In the genomic region with DNA sequence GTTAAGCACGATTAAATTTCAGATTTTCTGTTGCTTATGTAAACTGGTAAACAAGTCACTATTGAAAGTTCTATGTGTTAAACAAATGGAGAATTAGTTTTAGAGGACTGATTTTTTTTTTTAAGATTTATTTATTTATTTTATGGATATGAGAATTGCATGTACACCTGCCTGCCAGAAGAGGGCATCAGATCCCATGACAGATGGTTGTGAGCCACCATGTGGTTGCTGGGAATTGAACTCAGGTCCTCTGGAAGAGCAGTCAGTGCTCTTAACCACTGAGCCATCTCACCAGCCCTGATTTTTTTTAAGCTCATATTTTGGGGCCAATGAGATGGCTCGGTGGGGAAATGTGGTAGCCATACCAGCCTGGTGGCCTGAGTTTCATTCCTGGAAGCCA, we compare ENCODE assay signal across 36 mouse cellular contexts. TPM values are rescaled to one million over a fixed set of nuclear protein-coding genes. Genes with fewer than 3 reads are reported as not detected.
"Had no signal": no experiment of that assay in that cellular context is flagged by ENCODE, and none has a peak within 500 bp of the region (broad histone marks: within the 10 kb centered on the region; RNA-seq: fewer than 3 reads in every experiment).

No protein-coding gene starts in this region.

RNA-seq across cellular contexts. Expression of gene Tmbim7, which starts 39.1 kb away (rescaled TPM):
- total RNA-seq: gastrocnemius, adult 18-20 months; gastrocnemius, postnatal 10 days; gastrocnemius, postnatal 25 days; gastrocnemius, postnatal 4 days; heart, adult 8-10 months; heart, postnatal 10 days; heart, postnatal 25 days; heart, postnatal 4 days; layer of hippocampus, adult 18-20 months; layer of hippocampus, postnatal 10 days; layer of hippocampus, postnatal 25 days; left cerebral cortex, adult 8-10 months; left cerebral cortex, postnatal 10 days; left cerebral cortex, postnatal 25 days; left cerebral cortex, postnatal 4 days; liver, adult 2 months had no signal
- polyA plus RNA-seq: heart, embryonic 10.5 days; heart, embryonic 12.5 days; heart, embryonic 14.5 days; heart, embryonic 16.5 days; hindbrain, embryonic 10.5 days; hindbrain, embryonic 12.5 days; hindbrain, embryonic 14.5 days; hindbrain, embryonic 16.5 days; inflammation-experienced regulatory T-cells, adult 6 months; intestine, embryonic 15.5 days; intestine, postnatal 0 days; kidney, embryonic 14.5 days; kidney, embryonic 16.5 days; large intestine, adult 2 months; limb, embryonic 11.5 days; limb, embryonic 13.5 days; limb, embryonic 15.5 days; liver, adult 2 months; liver, embryonic 12.5 days; liver, embryonic 14.5 days; liver, embryonic 16.5 days had no signal
